Mouse (Mus musculus) hindbrain, embryonic 14.5 days (tissue): Measurements from ENCODE around the gene Zfp827. TPM values are rescaled to one million over a fixed set of nuclear protein-coding genes. Genes with fewer than 3 reads are reported as not detected.

Source experiments
- ATAC-seq: fragments of 200-750 bp; cut with Nextera tagmentation; 2 replicates; pipeline ENCODE4 v1.8.0; 2017; ENCODE audit warnings: moderate number of reproducible peaks, mild to moderate bottlenecking, moderate TSS enrichment, moderate library complexity; ENCODE audit not compliant: low FRiP score
- DNase-seq: peaks from one replicate; pipeline ENCODE4 v3.0.0-alpha.2; 2015; ENCODE audit warnings: low spot score
- H3K27ac ChIP-seq: fragments of 300-500 bp; sonication (generic); 2 replicates; pipeline ENCODE4 v1.5.1; 2014; ENCODE audit warnings: mild to moderate bottlenecking, moderate library complexity
- H3K27me3 ChIP-seq: fragments of 300-500 bp; sonication (generic); 2 replicates; pipeline ENCODE4 v1.6.1; 2014; ENCODE audit warnings: mild to moderate bottlenecking, low read length, mixed read lengths; ENCODE audit not compliant: control insufficient read depth, insufficient read depth
- H3K36me3 ChIP-seq: fragments of 300-500 bp; sonication (generic); replicated peaks from 2 replicates; pipeline ENCODE4 v1.6.1; 2014; ENCODE audit not compliant: control insufficient read depth, insufficient read depth
- H3K4me1 ChIP-seq: fragments of 300-500 bp; sonication (generic); replicated peaks from 2 replicates; pipeline ENCODE4 v1.6.1; 2014; ENCODE audit warnings: antibody characterized with exemption, low read length, mixed read lengths; ENCODE audit not compliant: control insufficient read depth, insufficient read depth
- H3K4me2 ChIP-seq: fragments of 300-500 bp; sonication (generic); replicated peaks from 2 replicates; pipeline ENCODE4 v1.6.1; 2014; ENCODE audit warnings: mild to moderate bottlenecking, moderate library complexity
- H3K4me3 ChIP-seq: fragments of 300-500 bp; sonication (generic); replicated peaks from 2 replicates; pipeline ENCODE4 v1.5.1; 2014; ENCODE audit warnings: mild to moderate bottlenecking, low read length
- H3K9ac ChIP-seq: fragments of 300-500 bp; sonication (generic); 2 replicates; pipeline ENCODE4 v1.6.1; 2014
- H3K9me3 ChIP-seq: fragments of 300-500 bp; sonication (generic); 2 replicates; pipeline ENCODE4 v1.6.1; 2016; ENCODE audit warnings: low read length; ENCODE audit not compliant: control insufficient read depth
- WGBS: fragments of 180-500 bp; shearing (Covaris S2); extraction: QIAGEN DNeasy Blood & Tissue Kit; methylation state at CpG from one replicate; pipeline ENCODE4 v1.1.7; 2014; 5-methylcytosine and 5-hydroxymethylcytosine counted together
- polyA plus RNA-seq: library from polyadenylated mRNA; unstranded; fragments of >200 nt; fragmentation: Nextera tagmentation; extraction: Ambion mirVana; gene quantifications from 2 replicates; pipeline ENCODE4 v1.2.1, GENCODE M21; 2014

Zfp827 gene
- polyA plus RNA-seq, 1 experiment from 2014 or later: 15.5 TPM

GRCm38 (mm10) chr8:79157366-79157765, 129.1 kb downstream of the Zfp827 start:
- Histone ChIP-seq H3K4me2 (no peak overlapping the region), H3K4me3 (no peak overlapping the region), H3K27me3 (no peaks in the 10 kb centered on the region), H3K9me3 (no peaks in the 10 kb centered on the region), H3K36me3 (peaks cover 27% of the 10 kb centered on the region), H3K4me1 (0 out of 2 replicates have a peak, but pooled peaks cover 5% of the 10 kb centered on the region), H3K27ac (no peak overlapping the region), H3K9ac (no peak overlapping the region)
- ATAC-seq (no peak), DNase-seq (no peak)
- 71% methylated on average over 4 of the region's 4 CpGs for WGBS

GRCm38 (mm10) chr8:79158357-79158756, 130.1 kb downstream of the Zfp827 start:
- DNase-seq: no peak
- Histone ChIP-seq H3K27ac (no peak overlapping the region), H3K4me3 (no peak overlapping the region), H3K4me2 (no peak overlapping the region), H3K9ac (no peak overlapping the region), H3K36me3 (peaks cover 22% of the 10 kb centered on the region), H3K27me3 (no peaks in the 10 kb centered on the region), H3K9me3 (no peaks in the 10 kb centered on the region), H3K4me1 (0 out of 2 replicates have a peak, but pooled peaks cover 5% of the 10 kb centered on the region)
- WGBS: 46% methylated on average over 2 of the region's 2 CpGs
- no peak for ATAC-seq

- Histone ChIP-seq H3K9me3 (no peaks in the 10 kb centered on the region), H3K27me3 (no peaks in the 10 kb centered on the region), H3K9ac (no peak overlapping the region), H3K27ac (no peak overlapping the region), H3K4me3 (no peak overlapping the region), H3K4me1 (peaks cover 15% of the 10 kb centered on the region; the same call in 1 of the 2 replicates), H3K4me2 (no peak overlapping the region), H3K36me3 (peaks cover 19% of the 10 kb centered on the region)
- ATAC-seq (no peak), DNase-seq (no peak)
- 90% methylated on average over 9 of the region's 9 CpGs for WGBS
Measured at GRCm38 (mm10) chr8:79159397-79159796, 131.2 kb downstream of the Zfp827 start.

GRCm38 (mm10) chr8:79160302-79160701, 132.1 kb downstream of the Zfp827 start:
- no peak for DNase-seq
- Histone ChIP-seq H3K27ac (no peak overlapping the region), H3K4me3 (no peak overlapping the region), H3K9me3 (no peaks in the 10 kb centered on the region), H3K4me1 (peaks cover 17% of the 10 kb centered on the region; the same call in 1 of the 2 replicates), H3K9ac (no peak overlapping the region), H3K27me3 (no peaks in the 10 kb centered on the region), H3K36me3 (peaks cover 20% of the 10 kb centered on the region), H3K4me2 (no peak overlapping the region)
- WGBS: 76% methylated on average over 4 of the region's 4 CpGs
- no peak for ATAC-seq

GRCm38 (mm10) chr8:79161172-79161778, 133.0 kb downstream of the Zfp827 start:
- peaks cover 17% of the 10 kb centered on the region; the same call in 1 of the 2 replicates for H3K4me1 ChIP-seq
- H3K9ac ChIP-seq: no peak overlapping the region
- ATAC-seq: no peak
- DNase-seq: no peak
- 80% methylated on average over 4 of the region's 4 CpGs for WGBS
- H3K4me3 ChIP-seq: no peak overlapping the region
- no peak overlapping the region for H3K27ac ChIP-seq
- no peak overlapping the region for H3K4me2 ChIP-seq
- no peaks in the 10 kb centered on the region for H3K9me3 ChIP-seq
- H3K27me3 ChIP-seq: no peaks in the 10 kb centered on the region
- H3K36me3 ChIP-seq: peaks cover 25% of the 10 kb centered on the region

- H3K27ac ChIP-seq: no peak overlapping the region
- no peak overlapping the region for H3K4me2 ChIP-seq
- peaks cover 18% of the 10 kb centered on the region; the same call in 1 of the 2 replicates for H3K36me3 ChIP-seq
- no peaks in the 10 kb centered on the region for H3K27me3 ChIP-seq
- H3K4me3 ChIP-seq: no peak overlapping the region
- WGBS: 69% methylated on average over 10 of the region's 10 CpGs
- peak; percentile 59 for DNase-seq
- no peak for ATAC-seq
- H3K9me3 ChIP-seq: no peaks in the 10 kb centered on the region
- H3K9ac ChIP-seq: no peak overlapping the region
- peaks cover 17% of the 10 kb centered on the region; the same call in 1 of the 2 replicates for H3K4me1 ChIP-seq
Measured at GRCm38 (mm10) chr8:79162533-79163308, 134.5 kb downstream of the Zfp827 start.

- Histone ChIP-seq H3K9ac (no peak overlapping the region), H3K9me3 (no peaks in the 10 kb centered on the region), H3K4me2 (no peak overlapping the region), H3K4me1 (peaks cover 17% of the 10 kb centered on the region; the same call in 1 of the 2 replicates), H3K4me3 (no peak overlapping the region), H3K36me3 (peaks cover 8% of the 10 kb centered on the region; the same call in 1 of the 2 replicates), H3K27ac (0 out of 2 replicates have a peak overlapping the region, but pooled peaks have one; percentile 9), H3K27me3 (no peaks in the 10 kb centered on the region)
- DNase-seq (no peak), ATAC-seq (peak; percentile 49; the same call in 1 of the 2 replicates)
- 24% methylated on average over 1 of the region's 1 CpGs for WGBS
Measured at GRCm38 (mm10) chr8:79164336-79164735, 136.1 kb downstream of the Zfp827 start.

- peaks cover 5% of the 10 kb centered on the region; the same call in 1 of the 2 replicates for H3K36me3 ChIP-seq
- H3K27ac ChIP-seq: no peak overlapping the region
- H3K4me1 ChIP-seq: peaks cover 15% of the 10 kb centered on the region; the same call in 1 of the 2 replicates
- H3K9ac ChIP-seq: no peak overlapping the region
- H3K9me3 ChIP-seq: no peaks in the 10 kb centered on the region
- no peak overlapping the region for H3K4me2 ChIP-seq
- WGBS: 82% methylated on average over 3 of the region's 3 CpGs
- no peak overlapping the region for H3K4me3 ChIP-seq
- ATAC-seq: no peak
- H3K27me3 ChIP-seq: no peaks in the 10 kb centered on the region
- no peak for DNase-seq
Measured at GRCm38 (mm10) chr8:79165276-79165675, 137.0 kb downstream of the Zfp827 start.

- no peaks in the 10 kb centered on the region for H3K9me3 ChIP-seq
- DNase-seq (no peak), ATAC-seq (peak; percentile 51; the same call in 1 of the 2 replicates)
- H3K36me3 ChIP-seq: peaks cover 26% of the 10 kb centered on the region
- H3K27me3 ChIP-seq: no peaks in the 10 kb centered on the region
- no peaks in the 10 kb centered on the region; the same call in 1 of the 2 replicates for H3K4me1 ChIP-seq
- no peak overlapping the region for H3K9ac ChIP-seq
- H3K27ac ChIP-seq: no peak overlapping the region
- no peak overlapping the region for H3K4me3 ChIP-seq
- H3K4me2 ChIP-seq: no peak overlapping the region
- WGBS: 55% methylated on average over 4 of the region's 4 CpGs
Measured at GRCm38 (mm10) chr8:79173606-79174005, 145.4 kb downstream of the Zfp827 start.
